Mouse (Mus musculus): ENCODE data around the gene Pnpla1. TPM values are rescaled to one million over a fixed set of nuclear protein-coding genes. Genes with fewer than 3 reads are reported as not detected.

Gene Pnpla1
- polyA plus RNA-seq, 2 experiments: 2.7 to 4.5 TPM

DNA sequence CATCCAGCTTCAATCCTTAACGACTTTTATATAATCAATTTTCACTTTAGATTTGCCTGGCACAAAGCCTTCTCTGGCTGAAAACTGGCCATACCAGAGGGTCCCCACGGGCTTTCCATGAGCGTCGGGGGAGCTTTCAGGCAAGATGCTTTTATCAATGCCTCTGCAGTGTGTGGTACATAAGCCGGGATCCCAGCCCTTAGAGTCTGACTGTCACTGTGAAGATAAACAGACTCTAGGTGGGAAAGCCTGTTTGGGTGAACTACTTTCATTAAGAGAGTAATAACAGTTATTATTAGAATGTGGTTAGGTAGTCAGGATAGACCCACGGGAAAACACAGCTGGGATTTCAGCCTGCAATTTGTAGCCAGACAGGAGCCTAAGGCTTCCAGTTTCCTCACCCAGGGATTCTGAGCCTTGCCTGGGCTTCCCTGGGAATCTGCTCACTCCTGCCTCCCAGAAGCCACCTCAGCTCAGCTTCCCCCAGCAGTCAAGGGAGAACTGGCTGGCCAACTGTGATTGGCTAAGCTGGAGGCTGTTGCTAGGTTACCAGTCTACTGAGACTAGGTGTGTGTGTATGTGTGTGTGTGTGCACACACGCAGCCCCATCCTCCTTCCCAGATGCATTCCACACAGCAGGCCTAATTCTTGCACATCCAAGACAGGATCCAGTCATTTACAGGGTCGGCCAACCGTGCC, 11.3 kb downstream of the Pnpla1 start:
- ATAC-seq (ENCODE audit: low FRiP score, low read depth) (no peak), DNase-seq (ENCODE audit: low spot score) (no peak)
- Histone ChIP-seq H3K27me3 (ENCODE audit: control insufficient read depth, insufficient read depth, low read length) (no peaks in the 10 kb centered on the region), H3K4me1 (ENCODE audit: control insufficient read depth, insufficient read depth, low read length) (no peaks in the 10 kb centered on the region), H3K4me2 (replicated peaks; ENCODE audit: low read depth, low read length, severe bottlenecking) (no peak overlapping the region), H3K36me3 (ENCODE audit: control insufficient read depth, insufficient read depth, low read length) (no peaks in the 10 kb centered on the region), H3K27ac (replicated peaks; ENCODE audit: low read depth, low read length) (no peak overlapping the region), H3K4me3 (replicated peaks; ENCODE audit: low read length) (no peak overlapping the region), H3K9ac (ENCODE audit: low read depth, low read length, severe bottlenecking) (no peak overlapping the region), H3K9me3 (ENCODE audit: control insufficient read depth, low read length) (no peaks in the 10 kb centered on the region; the same call in 1 of the 2 replicates)
- 59% methylated on average over 9 of the region's 9 CpGs for WGBS
- no peak for TF ChIP-seq POLR2A (IDR thresholded peaks at IDR 0.05; ENCODE audit: borderline replicate concordance, extremely low read depth, insufficient read depth, insufficient read length)

DNA sequence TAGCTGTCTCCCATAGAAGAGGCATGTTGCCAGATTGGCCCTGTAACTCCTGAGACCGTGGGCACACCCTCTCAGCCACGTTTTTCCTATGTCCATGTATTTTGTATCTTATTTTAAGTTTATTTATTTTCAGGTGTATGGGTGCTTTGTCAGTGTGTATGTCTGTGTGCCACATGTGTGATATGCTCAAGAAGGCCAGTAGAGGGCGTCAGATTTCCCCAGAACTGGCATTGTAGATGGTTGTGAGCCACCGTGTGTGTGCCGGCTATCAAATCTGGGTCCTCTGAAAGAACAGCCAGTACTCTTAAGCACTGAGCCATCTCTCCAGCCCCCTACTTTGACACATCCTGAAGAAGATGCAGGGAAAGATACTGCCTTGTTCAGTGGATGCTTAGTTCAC, 12.2 kb downstream of the Pnpla1 start:
- DNase-seq (ENCODE audit: low spot score): no peak
- Histone ChIP-seq H3K9ac (ENCODE audit: low read depth, low read length, severe bottlenecking) (no peak overlapping the region), H3K27me3 (ENCODE audit: control insufficient read depth, insufficient read depth, low read length) (no peaks in the 10 kb centered on the region), H3K4me1 (ENCODE audit: control insufficient read depth, insufficient read depth, low read length) (no peaks in the 10 kb centered on the region), H3K4me2 (replicated peaks; ENCODE audit: low read depth, low read length, severe bottlenecking) (no peak overlapping the region), H3K36me3 (ENCODE audit: control insufficient read depth, insufficient read depth, low read length) (no peaks in the 10 kb centered on the region), H3K4me3 (replicated peaks; ENCODE audit: low read length) (no peak overlapping the region), H3K9me3 (ENCODE audit: control insufficient read depth, low read length) (no peaks in the 10 kb centered on the region; the same call in 1 of the 2 replicates), H3K27ac (replicated peaks; ENCODE audit: low read depth, low read length) (no peak overlapping the region)
- 77% methylated on average over 5 of the region's 5 CpGs for WGBS
- ATAC-seq (ENCODE audit: low FRiP score, low read depth): no peak
- no peak for TF ChIP-seq POLR2A (IDR thresholded peaks at IDR 0.05; ENCODE audit: borderline replicate concordance, extremely low read depth, insufficient read depth, insufficient read length)

DNA sequence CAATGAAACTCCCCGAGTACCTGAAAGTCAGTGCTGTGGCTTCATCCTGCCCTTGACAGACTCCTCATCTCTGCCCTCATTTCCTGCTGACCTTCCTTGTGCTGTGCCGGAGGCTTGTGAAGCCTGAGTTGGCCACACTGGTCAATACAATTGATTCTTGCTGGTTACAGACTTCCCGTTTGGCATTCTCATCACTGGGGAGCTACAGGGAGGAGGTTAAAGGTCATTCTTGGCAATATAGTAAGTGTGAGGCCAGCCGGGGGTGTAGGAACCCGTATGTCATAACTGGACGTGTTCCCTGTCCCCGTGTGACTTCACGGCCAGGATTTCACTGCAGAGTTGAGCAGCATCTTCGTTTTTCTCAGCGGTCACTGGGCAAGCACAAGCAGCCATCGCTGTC, 13.6 kb downstream of the Pnpla1 start:
- Histone ChIP-seq H3K4me1 (ENCODE audit: control insufficient read depth, insufficient read depth, low read length) (no peaks in the 10 kb centered on the region), H3K27me3 (ENCODE audit: control insufficient read depth, insufficient read depth, low read length) (no peaks in the 10 kb centered on the region), H3K4me3 (replicated peaks; ENCODE audit: low read length) (no peak overlapping the region), H3K9ac (ENCODE audit: low read depth, low read length, severe bottlenecking) (no peak overlapping the region), H3K9me3 (ENCODE audit: control insufficient read depth, low read length) (no peaks in the 10 kb centered on the region; the same call in 1 of the 2 replicates), H3K4me2 (replicated peaks; ENCODE audit: low read depth, low read length, severe bottlenecking) (no peak overlapping the region), H3K36me3 (ENCODE audit: control insufficient read depth, insufficient read depth, low read length) (no peaks in the 10 kb centered on the region), H3K27ac (replicated peaks; ENCODE audit: low read depth, low read length) (no peak overlapping the region)
- DNase-seq (ENCODE audit: low spot score) (no peak), ATAC-seq (ENCODE audit: low FRiP score, low read depth) (no peak)
- no peak for TF ChIP-seq POLR2A (IDR thresholded peaks at IDR 0.05; ENCODE audit: borderline replicate concordance, extremely low read depth, insufficient read depth, insufficient read length)
- 74% methylated on average over 11 of the region's 11 CpGs for WGBS

DNA sequence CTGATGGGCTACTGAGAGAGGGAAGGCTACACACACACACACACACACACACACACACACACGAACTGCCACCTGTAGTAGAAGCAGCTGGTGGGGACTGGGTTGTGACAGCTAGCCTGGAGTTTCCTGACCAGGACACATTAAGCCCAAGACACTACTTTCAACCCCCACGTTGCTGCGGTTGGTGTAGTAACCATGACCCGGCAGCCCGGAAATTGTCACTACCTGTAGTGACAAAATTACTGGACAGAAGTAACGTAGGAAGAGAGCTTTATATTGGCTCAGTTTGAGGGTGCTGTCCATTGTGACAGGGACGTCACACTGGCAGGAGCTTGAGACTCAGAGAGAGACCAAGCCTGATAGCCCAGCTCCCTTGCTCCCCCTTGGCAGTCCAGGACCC, 14.1 kb downstream of the Pnpla1 start:
- no peak overlapping the region for H3K27ac ChIP-seq (replicated peaks; ENCODE audit: low read depth, low read length)
- 85% methylated on average over 7 of the region's 7 CpGs for WGBS
- H3K4me2 ChIP-seq (replicated peaks; ENCODE audit: low read depth, low read length, severe bottlenecking): no peak overlapping the region
- H3K4me1 ChIP-seq (ENCODE audit: control insufficient read depth, insufficient read depth, low read length): no peaks in the 10 kb centered on the region
- ATAC-seq (ENCODE audit: low FRiP score, low read depth): no peak
- no peak overlapping the region for H3K9ac ChIP-seq (ENCODE audit: low read depth, low read length, severe bottlenecking)
- no peak for DNase-seq (ENCODE audit: low spot score)
- H3K36me3 ChIP-seq (ENCODE audit: control insufficient read depth, insufficient read depth, low read length): no peaks in the 10 kb centered on the region
- TF ChIP-seq POLR2A (IDR thresholded peaks at IDR 0.05; ENCODE audit: borderline replicate concordance, extremely low read depth, insufficient read depth, insufficient read length): no peak
- H3K27me3 ChIP-seq (ENCODE audit: control insufficient read depth, insufficient read depth, low read length): no peaks in the 10 kb centered on the region
- H3K9me3 ChIP-seq (ENCODE audit: control insufficient read depth, low read length): no peaks in the 10 kb centered on the region; the same call in 1 of the 2 replicates
- no peak overlapping the region for H3K4me3 ChIP-seq (replicated peaks; ENCODE audit: low read length)

DNA sequence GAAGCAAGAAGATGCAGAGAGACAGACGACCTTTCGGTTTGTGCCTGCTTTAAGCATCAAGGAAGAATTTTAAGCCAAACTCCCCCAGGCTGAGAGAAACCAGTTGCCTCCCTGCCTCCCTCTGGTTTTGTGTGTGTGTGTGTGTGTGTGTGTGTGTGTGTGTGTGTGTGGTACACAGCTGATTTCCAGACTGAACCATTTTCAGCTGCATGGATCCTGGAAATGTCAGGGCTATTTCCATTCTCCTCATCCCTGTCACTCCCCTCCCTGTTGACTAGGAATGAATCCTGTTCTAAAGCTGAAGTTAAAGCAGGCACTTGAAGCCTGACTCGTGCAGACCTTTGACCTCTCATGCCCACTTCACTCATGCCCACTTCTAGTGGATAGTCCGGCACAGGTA, 16.0 kb downstream of the Pnpla1 start:
- H3K27ac ChIP-seq (replicated peaks; ENCODE audit: low read depth, low read length): no peak overlapping the region
- no peak overlapping the region for H3K4me3 ChIP-seq (replicated peaks; ENCODE audit: low read length)
- no peaks in the 10 kb centered on the region; the same call in 1 of the 2 replicates for H3K9me3 ChIP-seq (ENCODE audit: control insufficient read depth, low read length)
- TF ChIP-seq POLR2A (IDR thresholded peaks at IDR 0.05; ENCODE audit: borderline replicate concordance, extremely low read depth, insufficient read depth, insufficient read length): no peak
- no peaks in the 10 kb centered on the region for H3K4me1 ChIP-seq (ENCODE audit: control insufficient read depth, insufficient read depth, low read length)
- no peaks in the 10 kb centered on the region for H3K27me3 ChIP-seq (ENCODE audit: control insufficient read depth, insufficient read depth, low read length)
- 67% methylated on average over 4 of the region's 4 CpGs for WGBS
- no peak for DNase-seq (ENCODE audit: low spot score)
- H3K4me2 ChIP-seq (replicated peaks; ENCODE audit: low read depth, low read length, severe bottlenecking): no peak overlapping the region
- H3K36me3 ChIP-seq (ENCODE audit: control insufficient read depth, insufficient read depth, low read length): no peaks in the 10 kb centered on the region
- no peak for ATAC-seq (ENCODE audit: low FRiP score, low read depth)
- H3K9ac ChIP-seq (ENCODE audit: low read depth, low read length, severe bottlenecking): no peak overlapping the region

Measured in limb, embryonic 14.5 days (tissue).